Mouse (Mus musculus) ovary, postnatal 36 days (tissue): ENCODE data around the gene Cdhr2.
A peak's percentile ranks its signal among the peaks of the same experiment; 100 is the strongest.

ENCODE experiments used
- DNase-seq: peaks from one replicate; pipeline ENCODE4 v3.0.0; 2022; ENCODE audit warnings: low spot score, mixed read lengths

Gene Cdhr2

GRCm38 (mm10) chr13:54749864-54750411 is 48.7 kb downstream of the Cdhr2 start, which contains the start of gene Gprin1:
Gene Gprin1 (minus strand): TSS chr13:54749874.
- DNase-seq: no peak

GRCm38 (mm10) chr13:54750699-54751098 is 49.4 kb downstream of the Cdhr2 start:
- no peak for DNase-seq

GRCm38 (mm10) chr13:54752656-54753055 is 51.4 kb downstream of the Cdhr2 start:
- DNase-seq: no peak

- no peak for DNase-seq
These were observed 52.5 kb downstream of the Cdhr2 start for GRCm38 (mm10) chr13:54753733-54754132.

- no peak for DNase-seq
These were observed 53.2 kb downstream of the Cdhr2 start for GRCm38 (mm10) chr13:54754169-54755080.

GRCm38 (mm10) chr13:54755201-54755830 is 54.1 kb downstream of the Cdhr2 start:
- DNase-seq: no peak

- DNase-seq: no peak
These were observed 55.0 kb downstream of the Cdhr2 start for GRCm38 (mm10) chr13:54756156-54756712.

- no peak for DNase-seq
These were observed 56.0 kb downstream of the Cdhr2 start for GRCm38 (mm10) chr13:54757093-54757830.

- DNase-seq: peak; percentile 80
These were observed 56.9 kb downstream of the Cdhr2 start for GRCm38 (mm10) chr13:54758045-54758755.

- DNase-seq: no peak
These were observed 57.7 kb downstream of the Cdhr2 start for GRCm38 (mm10) chr13:54758756-54759470.

- DNase-seq: no peak
These were observed 58.2 kb downstream of the Cdhr2 start for GRCm38 (mm10) chr13:54759496-54759895.

- DNase-seq: no peak
These were observed 59.0 kb downstream of the Cdhr2 start for GRCm38 (mm10) chr13:54760164-54760795.

GRCm38 (mm10) chr13:54760906-54761305 is 59.6 kb downstream of the Cdhr2 start:
- DNase-seq: no peak

GRCm38 (mm10) chr13:54765281-54766191 is 64.3 kb downstream of the Cdhr2 start:
- DNase-seq: no peak

GRCm38 (mm10) chr13:54766192-54766768 is 65.0 kb downstream of the Cdhr2 start, which contains the start of gene Sncb:
Gene Sncb (minus strand): TSS chr13:54766595.
- peak; percentile 45 for DNase-seq

GRCm38 (mm10) chr13:54767012-54767411 is 65.8 kb downstream of the Cdhr2 start:
- no peak for DNase-seq

- DNase-seq: no peak
These were observed 79.3 kb downstream of the Cdhr2 start for GRCm38 (mm10) chr13:54780592-54780991.

- no peak for DNase-seq
These were observed 79.8 kb downstream of the Cdhr2 start for GRCm38 (mm10) chr13:54781086-54781485.
